Mouse (Mus musculus): ENCODE data around the gene Cacna1c. TPM values are rescaled to one million over a fixed set of nuclear protein-coding genes. Genes with fewer than 3 reads are reported as not detected.
"Not testable (repeated sequence)": the region's sequence is repeated elsewhere in the genome, so short reads cannot be mapped to it uniquely, and the experiment has no call there.

Gene Cacna1c
- total RNA-seq, 1 experiment, result 0.98 TPM

DNA sequence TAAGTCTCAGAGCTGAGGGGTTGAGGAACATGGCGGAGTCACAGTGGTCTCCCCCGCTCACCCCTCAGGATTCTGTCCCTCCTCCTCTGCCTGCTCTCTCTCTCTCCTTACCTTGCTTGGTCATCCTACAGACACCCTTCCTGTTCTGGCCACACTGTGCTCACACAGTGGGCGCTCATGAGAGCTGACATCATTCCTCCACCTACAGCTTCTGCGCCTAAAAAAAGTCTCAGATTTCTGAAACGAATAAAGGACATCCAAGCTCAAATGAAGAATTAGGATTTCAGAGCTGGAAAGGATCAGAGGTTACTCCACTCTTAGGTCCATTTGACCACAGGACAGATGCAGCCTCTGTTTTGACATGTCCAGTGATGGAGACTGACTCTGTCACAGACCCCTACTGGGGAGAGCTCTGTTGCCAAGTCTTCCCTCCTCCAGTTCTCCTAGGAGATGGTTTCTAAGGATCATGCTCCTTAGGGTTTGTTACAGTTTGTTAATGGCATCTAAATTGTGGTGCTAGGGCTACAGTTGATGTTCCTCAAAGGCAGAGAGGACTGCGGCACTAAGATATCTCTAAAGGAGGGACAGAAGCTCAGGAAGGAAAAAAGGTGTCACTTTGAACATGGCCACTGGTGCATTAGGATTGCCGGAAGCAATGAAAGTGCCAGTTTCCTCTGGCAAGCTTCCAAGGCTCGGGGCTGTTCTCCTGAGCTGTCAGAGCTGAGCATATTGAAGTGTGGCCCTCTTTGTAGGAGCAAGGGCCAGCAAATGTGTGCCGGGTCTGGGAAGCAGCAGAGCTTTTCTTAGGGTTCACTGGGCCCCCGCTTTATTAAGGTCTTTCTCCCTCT lies 601.2 kb downstream of the Cacna1c start:
- no peak overlapping the region for H3K4me3 ChIP-seq (ENCODE audit: insufficient read depth in 1 of 2, low read depth in 1 of 2, low read length in 2 of 2, poor library complexity in 1 of 2, severe bottlenecking in 1 of 2)
- no peak overlapping the region for H3K9ac ChIP-seq (ENCODE audit: insufficient read depth, low read depth, low read length, poor library complexity, severe bottlenecking)
- H3K36me3 ChIP-seq (ENCODE audit: control insufficient read depth, insufficient read depth, low read length, poor library complexity, severe bottlenecking), result no peaks in the 10 kb centered on the region
- no peaks in the 10 kb centered on the region for H3K9me3 ChIP-seq (ENCODE audit: control insufficient read depth, insufficient read depth, low read depth, low read length)
- in situ Hi-C loops (cut with MboI; ENCODE audit: low sequenced_read_pairs in 2 of 2, unreplicated experiment in 2 of 2), result no loop called here
- TF ChIP-seq HCFC1 (IDR thresholded peaks at IDR 0.05; ENCODE audit: borderline replicate concordance, insufficient read depth, low read length) (no peak), ZNF384 (IDR thresholded peaks at IDR 0.05; ENCODE audit: low read depth, low read length) (no peak), ZC3H11A (IDR thresholded peaks at IDR 0.05; ENCODE audit: borderline replicate concordance, low read depth, low read length) (no peak)
- H3K4me1 ChIP-seq (ENCODE audit: control insufficient read depth in 2 of 2, insufficient read depth in 2 of 2, low read length in 2 of 2, poor library complexity in 1 of 2), result peaks cover 2 to 9% of the 10 kb centered on the region in 2 experiments; a peak in 2 of 4 replicates
- H3K27ac ChIP-seq (ENCODE audit: insufficient read depth, low read depth, low read length, poor library complexity, severe bottlenecking), result no peak overlapping the region
- no peak for DNase-seq (ENCODE audit: low read depth, low spot score)

DNA sequence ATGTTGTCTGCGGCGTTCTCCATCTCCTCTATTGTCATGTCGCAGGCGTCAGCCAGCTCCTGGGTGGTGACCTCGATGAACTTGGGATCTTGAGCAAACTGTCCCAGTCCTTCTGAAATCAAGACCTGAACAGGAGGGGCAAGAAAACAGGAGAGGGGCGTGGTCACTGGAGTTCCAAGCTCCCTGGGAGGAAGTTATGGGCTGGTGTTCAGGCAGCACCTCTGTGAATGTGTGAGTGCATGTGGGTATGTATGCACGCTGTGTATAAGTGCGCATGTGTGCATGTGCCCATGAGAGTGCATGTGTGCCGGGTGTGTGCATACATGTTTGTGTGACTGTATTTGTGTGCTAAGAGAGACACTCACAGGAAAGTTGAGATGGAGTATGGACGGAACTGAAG lies 602.1 kb downstream of the Cacna1c start:
- Histone ChIP-seq H3K4me1 (ENCODE audit: control insufficient read depth in 2 of 2, insufficient read depth in 2 of 2, low read length in 2 of 2, poor library complexity in 1 of 2) (peaks cover 2 to 9% of the 10 kb centered on the region in 2 experiments; a peak in 2 of 4 replicates), H3K9ac (ENCODE audit: insufficient read depth, low read depth, low read length, poor library complexity, severe bottlenecking) (no peak overlapping the region), H3K36me3 (ENCODE audit: control insufficient read depth, insufficient read depth, low read length, poor library complexity, severe bottlenecking) (no peaks in the 10 kb centered on the region), H3K4me3 (ENCODE audit: insufficient read depth in 1 of 2, low read depth in 1 of 2, low read length in 2 of 2, poor library complexity in 1 of 2, severe bottlenecking in 1 of 2) (peak overlapping the region; percentile 32 to 66; a peak in 3 of 4 replicates), H3K9me3 (ENCODE audit: control insufficient read depth, insufficient read depth, low read depth, low read length) (no peaks in the 10 kb centered on the region), H3K27ac (ENCODE audit: insufficient read depth, low read depth, low read length, poor library complexity, severe bottlenecking) (no peak overlapping the region)
- TF ChIP-seq ZC3H11A (IDR thresholded peaks at IDR 0.05; ENCODE audit: borderline replicate concordance, low read depth, low read length) (no peak), MAFK (IDR thresholded peaks at IDR 0.05; ENCODE audit: insufficient read depth, low read depth, low read length) (no peak), ZNF384 (IDR thresholded peaks at IDR 0.05; ENCODE audit: low read depth, low read length) (no peak), HCFC1 (IDR thresholded peaks at IDR 0.05; ENCODE audit: borderline replicate concordance, insufficient read depth, low read length) (no peak), CHD2 (IDR thresholded peaks at IDR 0.05; ENCODE audit: low read depth, low read length) (no peak)
- peak; percentile 43 for DNase-seq (ENCODE audit: low read depth, low spot score)
- in situ Hi-C loops (cut with MboI; ENCODE audit: low sequenced_read_pairs in 2 of 2, unreplicated experiment in 2 of 2), result no loop called here

- Histone ChIP-seq H3K27ac (ENCODE audit: insufficient read depth, low read depth, low read length, poor library complexity, severe bottlenecking) (no peak overlapping the region), H3K4me3 (ENCODE audit: insufficient read depth in 1 of 2, low read depth in 1 of 2, low read length in 2 of 2, poor library complexity in 1 of 2, severe bottlenecking in 1 of 2) (peak overlapping the region; percentile 32 to 66; a peak in 3 of 4 replicates), H3K36me3 (ENCODE audit: control insufficient read depth, insufficient read depth, low read length, poor library complexity, severe bottlenecking) (no peaks in the 10 kb centered on the region), H3K4me1 (ENCODE audit: control insufficient read depth in 2 of 2, insufficient read depth in 2 of 2, low read length in 2 of 2, poor library complexity in 1 of 2) (peaks cover 2 to 9% of the 10 kb centered on the region in 2 experiments; a peak in 2 of 4 replicates), H3K9me3 (ENCODE audit: control insufficient read depth, insufficient read depth, low read depth, low read length) (no peaks in the 10 kb centered on the region), H3K9ac (ENCODE audit: insufficient read depth, low read depth, low read length, poor library complexity, severe bottlenecking) (no peak overlapping the region)
- TF ChIP-seq ZNF384 (IDR thresholded peaks at IDR 0.05; ENCODE audit: low read depth, low read length), result peak; percentile 32; the same call in 1 of the 2 replicates
- no peak for TF ChIP-seq MAFK (IDR thresholded peaks at IDR 0.05; ENCODE audit: insufficient read depth, low read depth, low read length)
- peak; percentile 43 for DNase-seq (ENCODE audit: low read depth, low spot score)
- in situ Hi-C loops (cut with MboI; ENCODE audit: low sequenced_read_pairs in 2 of 2, unreplicated experiment in 2 of 2), result no loop called here
Observed at GRCm38 (mm10) chr6:118593377-118594061, 602.7 kb downstream of the Cacna1c start.

DNA sequence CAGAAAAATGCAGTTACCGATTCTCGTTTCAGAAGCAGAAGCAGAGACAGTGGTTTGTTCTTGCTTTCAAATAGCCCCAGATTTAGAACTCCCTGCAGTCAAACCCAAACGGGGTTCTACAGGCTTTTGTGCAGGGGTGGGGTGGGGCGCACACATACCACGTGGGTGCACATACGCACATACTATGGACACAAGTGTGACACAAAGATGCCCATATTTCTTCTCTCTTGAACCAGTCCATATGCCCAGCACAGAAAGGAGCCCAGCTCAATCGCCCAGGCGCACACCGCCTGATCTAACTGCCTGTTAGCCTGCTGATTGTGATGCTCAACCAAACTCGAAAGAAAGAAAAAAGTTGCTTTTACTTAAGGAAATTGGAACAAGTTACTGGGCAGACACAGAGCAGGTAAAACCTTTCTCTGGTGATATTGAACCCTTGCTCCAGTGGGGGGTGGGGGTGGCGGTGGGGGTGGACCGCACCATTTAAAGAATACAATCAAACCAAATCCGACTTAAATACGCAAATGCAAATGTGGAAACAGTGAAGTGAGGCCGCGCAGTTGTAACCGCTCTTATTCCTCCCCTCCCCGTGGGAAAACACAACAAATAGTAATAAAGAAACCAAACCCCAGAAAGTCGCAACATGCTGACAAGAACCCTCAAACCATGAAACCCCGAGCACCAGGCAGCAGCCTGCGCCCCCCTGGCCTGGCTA lies 603.4 kb downstream of the Cacna1c start:
- Histone ChIP-seq H3K27ac (ENCODE audit: insufficient read depth, low read depth, low read length, poor library complexity, severe bottlenecking) (no peak overlapping the region), H3K9me3 (ENCODE audit: control insufficient read depth, insufficient read depth, low read depth, low read length) (no peaks in the 10 kb centered on the region), H3K4me3 (ENCODE audit: insufficient read depth in 1 of 2, low read depth in 1 of 2, low read length in 2 of 2, poor library complexity in 1 of 2, severe bottlenecking in 1 of 2) (peak overlapping the region; percentile 32 to 66; a peak in 3 of 4 replicates), H3K9ac (ENCODE audit: insufficient read depth, low read depth, low read length, poor library complexity, severe bottlenecking) (no peak overlapping the region), H3K36me3 (ENCODE audit: control insufficient read depth, insufficient read depth, low read length, poor library complexity, severe bottlenecking) (no peaks in the 10 kb centered on the region), H3K4me1 (ENCODE audit: control insufficient read depth in 2 of 2, insufficient read depth in 2 of 2, low read length in 2 of 2, poor library complexity in 1 of 2) (peaks cover 2 to 9% of the 10 kb centered on the region in 2 experiments; a peak in 2 of 4 replicates)
- DNase-seq (ENCODE audit: low read depth, low spot score), result no peak
- in situ Hi-C loops (cut with MboI; ENCODE audit: low sequenced_read_pairs in 2 of 2, unreplicated experiment in 2 of 2), result no loop called here
- TF ChIP-seq CHD2 (IDR thresholded peaks at IDR 0.05; ENCODE audit: low read depth, low read length), result no peak
- TF ChIP-seq ZNF384 (IDR thresholded peaks at IDR 0.05; ENCODE audit: low read depth, low read length), result no peak
- no peak for TF ChIP-seq HCFC1 (IDR thresholded peaks at IDR 0.05; ENCODE audit: borderline replicate concordance, insufficient read depth, low read length)
- no peak for TF ChIP-seq ZC3H11A (IDR thresholded peaks at IDR 0.05; ENCODE audit: borderline replicate concordance, low read depth, low read length)
- no peak for TF ChIP-seq MAFK (IDR thresholded peaks at IDR 0.05; ENCODE audit: insufficient read depth, low read depth, low read length)

- H3K4me3 ChIP-seq (ENCODE audit: insufficient read depth in 1 of 2, low read depth in 1 of 2, low read length in 2 of 2, poor library complexity in 1 of 2, severe bottlenecking in 1 of 2); H3K36me3 ChIP-seq (ENCODE audit: control insufficient read depth, insufficient read depth, low read length, poor library complexity, severe bottlenecking); H3K9ac ChIP-seq (ENCODE audit: insufficient read depth, low read depth, low read length, poor library complexity, severe bottlenecking); H3K9me3 ChIP-seq (ENCODE audit: control insufficient read depth, insufficient read depth, low read depth, low read length); H3K4me1 ChIP-seq (ENCODE audit: control insufficient read depth in 2 of 2, insufficient read depth in 2 of 2, low read length in 2 of 2, poor library complexity in 1 of 2); in situ Hi-C loops (cut with MboI; ENCODE audit: low sequenced_read_pairs in 2 of 2, unreplicated experiment in 2 of 2); DNase-seq (ENCODE audit: low read depth, low spot score); H3K27ac ChIP-seq (ENCODE audit: insufficient read depth, low read depth, low read length, poor library complexity, severe bottlenecking): not testable (repeated sequence)
Observed at GRCm38 (mm10) chr6:118578741-118579140, 617.5 kb downstream of the Cacna1c start.
